Mouse (Mus musculus) kidney, adult 2 months (tissue): ENCODE results near the gene Prkar2b. TPM values are rescaled to one million over a fixed set of nuclear protein-coding genes. Genes with fewer than 3 reads are reported as not detected.

ENCODE experiments used
- DNase-seq: peaks from one replicate; pipeline ENCODE4 v3.0.0; 2021
- H3K27ac ChIP-seq: fragments of 200-500 bp; 2 replicates; pipeline ENCODE4 v1.5.1; 2012; ENCODE audit warnings: low read depth, low read length, control low read depth, inconsistent platforms; ENCODE audit not compliant: insufficient read depth
- H3K27me3 ChIP-seq: fragments of 200-500 bp; replicated peaks from 2 replicates; pipeline ENCODE4 v1.6.1; 2012; ENCODE audit warnings: mild to moderate bottlenecking, moderate library complexity, low read length, inconsistent platforms; ENCODE audit not compliant: control insufficient read depth, insufficient read depth
- H3K36me3 ChIP-seq: fragments of 200-500 bp; 2 replicates; pipeline ENCODE4 v1.6.1; 2012; ENCODE audit warnings: mild to moderate bottlenecking, moderate library complexity, low read length, inconsistent platforms; ENCODE audit not compliant: control insufficient read depth, insufficient read depth
- H3K4me1 ChIP-seq: fragments of 200-500 bp; 2 replicates; pipeline ENCODE4 v1.6.1; 2011; ENCODE audit warnings: low read length; ENCODE audit not compliant: control insufficient read depth, insufficient read depth
- H3K4me3 ChIP-seq: fragments of 200-500 bp; 2 replicates; pipeline ENCODE4 v1.5.1; 2011; ENCODE audit warnings: mild to moderate bottlenecking, low read depth, low read length, control low read depth; ENCODE audit not compliant: insufficient read depth
- CTCF ChIP-seq: fragments of 200-500 bp; conservative IDR thresholded peaks from 2 replicates; pipeline ENCODE4 v1.5.1; 2011; ENCODE audit warnings: low read depth, mild to moderate bottlenecking, control low read depth, low read length, moderate library complexity, mixed read lengths; ENCODE audit not compliant: insufficient read depth, insufficient read length
- POLR2A ChIP-seq: fragments of 200-500 bp; IDR thresholded peaks from one replicate; pipeline ENCODE4 v1.6.1; 2011; ENCODE audit warnings: low read depth, low read length, control low read depth
- WGBS: fragments of 180-500 bp; shearing (Covaris S2); methylation state at CpG from one replicate; pipeline ENCODE4 v1.1.7; 2018; 5-methylcytosine and 5-hydroxymethylcytosine counted together
- polyA plus RNA-seq: library from polyadenylated mRNA; depleted of rRNA; stranded (reverse); fragments of >200 nt; gene quantifications from 2 replicates; pipeline ENCODE4 v1.2.3, GENCODE M21; 2012

The Prkar2b gene
- polyA plus RNA-seq, 1 experiment: 12.8 TPM

- DNase-seq: peak; percentile 97
- 0 out of 2 replicates have a peak, but pooled peaks have one; percentile 5 for TF ChIP-seq CTCF
- TF ChIP-seq POLR2A: no peak
- Histone ChIP-seq H3K36me3 (no peaks in the 10 kb centered on the region), H3K27me3 (no peaks in the 10 kb centered on the region), H3K4me1 (0 out of 2 replicates have a peak, but pooled peaks cover 3% of the 10 kb centered on the region), H3K27ac (peak overlapping the region; percentile 85), H3K4me3 (peak overlapping the region; percentile 70)
- under 1% methylated on average over 58 of the region's 58 CpGs for WGBS
These were observed 111.8 kb downstream of the Prkar2b start for GRCm38 (mm10) chr12:31949193-31949741.

- Histone ChIP-seq H3K4me3 (peak overlapping the region; percentile 70), H3K27ac (peak overlapping the region; percentile 85), H3K4me1 (peaks cover 6% of the 10 kb centered on the region; the same call in 1 of the 2 replicates), H3K27me3 (no peaks in the 10 kb centered on the region), H3K36me3 (peaks cover 1% of the 10 kb centered on the region)
- peak; percentile 56 for DNase-seq
- WGBS: 15% methylated on average over 7 of the region's 7 CpGs
- TF ChIP-seq CTCF: no peak
- no peak for TF ChIP-seq POLR2A
These were observed 112.7 kb downstream of the Prkar2b start for GRCm38 (mm10) chr12:31948101-31949000.

GRCm38 (mm10) chr12:31947476-31947875 lies 113.6 kb downstream of the Prkar2b start:
- Histone ChIP-seq H3K4me3 (no peak overlapping the region), H3K27me3 (no peaks in the 10 kb centered on the region), H3K36me3 (peaks cover 6% of the 10 kb centered on the region), H3K27ac (no peak overlapping the region), H3K4me1 (peaks cover 6% of the 10 kb centered on the region; the same call in 1 of the 2 replicates)
- DNase-seq: peak; percentile 29
- 81% methylated on average over 5 of the region's 5 CpGs for WGBS
- TF ChIP-seq POLR2A (no peak), CTCF (0 out of 2 replicates have a peak, but pooled peaks have one; percentile 32)

GRCm38 (mm10) chr12:31944405-31944804 lies 116.7 kb downstream of the Prkar2b start:
- no peak overlapping the region for H3K4me3 ChIP-seq
- no peaks in the 10 kb centered on the region for H3K27me3 ChIP-seq
- peaks cover 15% of the 10 kb centered on the region for H3K36me3 ChIP-seq
- no peak for DNase-seq
- WGBS: 82% methylated on average over 2 of the region's 2 CpGs
- TF ChIP-seq CTCF (no peak), POLR2A (no peak)
- peaks cover 6% of the 10 kb centered on the region; the same call in 1 of the 2 replicates for H3K4me1 ChIP-seq
- H3K27ac ChIP-seq: no peak overlapping the region

GRCm38 (mm10) chr12:31943020-31943654 lies 118.0 kb downstream of the Prkar2b start:
- no peak for TF ChIP-seq POLR2A
- no peak for TF ChIP-seq CTCF
- H3K4me1 ChIP-seq: peaks cover 4% of the 10 kb centered on the region; the same call in 1 of the 2 replicates
- 94% methylated on average over 4 of the region's 4 CpGs for WGBS
- no peak overlapping the region for H3K4me3 ChIP-seq
- H3K27me3 ChIP-seq: no peaks in the 10 kb centered on the region
- DNase-seq: no peak
- H3K27ac ChIP-seq: no peak overlapping the region
- peaks cover 19% of the 10 kb centered on the region for H3K36me3 ChIP-seq

- Histone ChIP-seq H3K27ac (no peak overlapping the region), H3K36me3 (peaks cover 30% of the 10 kb centered on the region), H3K27me3 (no peaks in the 10 kb centered on the region), H3K4me1 (peaks cover 3% of the 10 kb centered on the region; the same call in 1 of the 2 replicates), H3K4me3 (no peak overlapping the region)
- no peak for TF ChIP-seq CTCF
- TF ChIP-seq POLR2A: no peak
- DNase-seq: peak; percentile 38
These were observed 122.1 kb downstream of the Prkar2b start for GRCm38 (mm10) chr12:31939026-31939425.
